Mouse (Mus musculus) bone marrow, adult 2 months (tissue): ENCODE data around the gene Baz1a.

Experiments used
- CTCF ChIP-seq: fragments of 200-500 bp; IDR thresholded peaks from 2 replicates; pipeline ENCODE4 v1.5.1; 2011; ENCODE audit warnings: low read length, control low read depth; ENCODE audit not compliant: control insufficient read depth, insufficient read depth
- POLR2A ChIP-seq: fragments of 200-500 bp; IDR thresholded peaks from 2 replicates; pipeline ENCODE4 v1.6.1; 2011; ENCODE audit warnings: low read depth, mild to moderate bottlenecking, control low read depth, low read length, borderline replicate concordance; ENCODE audit not compliant: control insufficient read depth

DNA sequence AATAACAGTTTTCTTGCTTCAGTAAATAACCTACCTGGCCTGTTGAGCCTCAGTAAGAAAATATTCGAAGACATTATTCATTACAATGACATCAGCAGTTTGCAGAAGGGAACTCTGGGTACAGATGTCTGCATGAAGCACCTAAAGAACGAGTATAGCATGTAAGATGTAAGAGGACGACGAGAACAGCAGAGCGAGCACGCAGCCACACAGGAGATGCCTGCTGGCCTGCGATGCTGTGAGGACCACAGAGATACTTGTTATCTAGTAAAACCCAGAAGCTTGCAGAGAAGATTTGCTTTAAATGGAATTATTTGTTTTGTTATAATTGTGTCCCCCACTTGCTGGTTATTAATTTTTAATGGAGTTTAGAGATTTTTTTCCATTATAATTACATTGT lies 39.1 kb upstream of the Baz1a start:
- TF ChIP-seq POLR2A (no peak), CTCF (no peak)
